Mouse (Mus musculus) CH12.LX (cell line): ENCODE measurements at regions not wholly inside any gene's neighbourhood (a gene's known extent, or its start where the extent isn't known, plus 50 kb on each side); places are given as distances from the start of the nearest gene placed in this dataset.

Experiments
- DNase-seq: peaks from one replicate; pipeline ENCODE4 v3.0.0-alpha.2; 2013; ENCODE audit errors: extremely low read depth
- H3K27ac ChIP-seq: 2 replicates; pipeline ENCODE4 v1.5.1; 2012; ENCODE audit warnings: low read depth, mild to moderate bottlenecking, control low read depth, moderate library complexity; ENCODE audit not compliant: insufficient read depth
- H3K27me3 ChIP-seq: replicated peaks from 2 replicates; pipeline ENCODE3; 2012; ENCODE audit warnings: inconsistent platforms
- H3K36me3 ChIP-seq, 2 experiments: replicated peaks in 1 of 2; 2 replicates each; pipeline versions ENCODE3 to v1.6.1; 2012; ENCODE audit warnings: inconsistent platforms in 1 of 2, low read length in 1 of 2, mild to moderate bottlenecking in 1 of 2, mixed read lengths in 1 of 2, moderate library complexity in 1 of 2; ENCODE audit not compliant: control insufficient read depth in 1 of 2, insufficient read depth in 1 of 2
- H3K4me1 ChIP-seq, 2 experiments: 2 replicates each; pipeline ENCODE4 v1.6.1; 2012; ENCODE audit warnings: inconsistent platforms in 1 of 2, moderate library complexity in 1 of 2; ENCODE audit not compliant: insufficient read depth in 2 of 2, control insufficient read depth in 1 of 2
- H3K4me2 ChIP-seq: 2 replicates; pipeline ENCODE4 v1.6.1; 2012; ENCODE audit warnings: low read depth, mild to moderate bottlenecking, control low read depth; ENCODE audit not compliant: poor library complexity, insufficient read depth, severe bottlenecking
- H3K4me3 ChIP-seq, 3 experiments: fragments of 150-350 bp in 1 of 3; sonication (generic) in 1 of 3; replicated peaks in 1 of 3; 2 replicates each; pipeline versions ENCODE3 to v1.5.1; 2011 to 2012; ENCODE audit warnings: low read depth in 2 of 3, low read length in 2 of 3, mild to moderate bottlenecking in 2 of 3, moderate library complexity in 2 of 3, control low read depth in 1 of 3, improper control_type of control experiment in 1 of 3, inconsistent platforms in 1 of 3, mixed read lengths in 1 of 3; ENCODE audit not compliant: poor library complexity in 1 of 3
- H3K79me2 ChIP-seq: replicated peaks from 2 replicates; pipeline ENCODE4 v1.6.1; 2012; ENCODE audit warnings: mild to moderate bottlenecking, moderate library complexity; ENCODE audit not compliant: control insufficient read depth, poor library complexity, insufficient read depth, severe bottlenecking; ENCODE audit errors: extremely low read depth
- H3K9ac ChIP-seq: 2 replicates; pipeline ENCODE4 v1.6.1; 2012; ENCODE audit warnings: low read depth, mild to moderate bottlenecking, control low read depth, moderate library complexity; ENCODE audit not compliant: insufficient read depth
- H3K9me3 ChIP-seq: replicated peaks from 2 replicates; pipeline ENCODE3; 2012; ENCODE audit warnings: low read length, inconsistent platforms, mixed read lengths
- CHD1 ChIP-seq: IDR thresholded peaks from 2 replicates; pipeline ENCODE4 v1.6.1; 2012; ENCODE audit warnings: low read depth, low read length, improper control_type of control experiment, inconsistent platforms
- CHD2 ChIP-seq: IDR thresholded peaks from 2 replicates; pipeline ENCODE4 v1.6.1; 2011; ENCODE audit warnings: low read length, improper control_type of control experiment
- ELF1 ChIP-seq: IDR thresholded peaks from 2 replicates; pipeline ENCODE4 v1.6.1; 2014; ENCODE audit warnings: low read depth, mild to moderate bottlenecking, inconsistent platforms, low read length, improper control_type of control experiment
- EP300 ChIP-seq: IDR thresholded peaks from 2 replicates; pipeline ENCODE4 v1.6.1; 2011; ENCODE audit warnings: low read length, improper control_type of control experiment
- ETS1 ChIP-seq: conservative IDR thresholded peaks from 2 replicates; pipeline ENCODE4 v1.6.1; 2012; ENCODE audit warnings: low read depth, mild to moderate bottlenecking, inconsistent platforms, low read length, improper control_type of control experiment, moderate library complexity
- GABPA ChIP-seq: IDR thresholded peaks from 2 replicates; pipeline ENCODE4 v1.6.1; 2012; ENCODE audit warnings: low read depth, low read length, improper control_type of control experiment, inconsistent platforms; ENCODE audit not compliant: insufficient replicate concordance
- JUN ChIP-seq: IDR thresholded peaks from 2 replicates; pipeline ENCODE4 v1.6.1; 2011; ENCODE audit warnings: low read depth, mild to moderate bottlenecking, low read length, improper control_type of control experiment, moderate library complexity; ENCODE audit not compliant: insufficient read depth
- KAT2A ChIP-seq: IDR thresholded peaks from 2 replicates; pipeline ENCODE4 v1.6.1; 2012; ENCODE audit warnings: low read length, improper control_type of control experiment, inconsistent platforms; ENCODE audit not compliant: insufficient replicate concordance
- MAX ChIP-seq: IDR thresholded peaks from 2 replicates; pipeline ENCODE4 v1.6.1; 2011; ENCODE audit warnings: low read length, improper control_type of control experiment
- MAZ ChIP-seq: IDR thresholded peaks from 2 replicates; pipeline ENCODE4 v1.6.1; 2012; ENCODE audit warnings: low read depth, mild to moderate bottlenecking, inconsistent platforms, low read length, improper control_type of control experiment, moderate library complexity
- MEF2A ChIP-seq: IDR thresholded peaks from 2 replicates; pipeline ENCODE4 v1.6.1; 2014; ENCODE audit warnings: low read depth, mild to moderate bottlenecking, inconsistent platforms, low read length, improper control_type of control experiment, borderline replicate concordance
- NELFE ChIP-seq: IDR thresholded peaks from 2 replicates; pipeline ENCODE4 v1.6.1; 2011; ENCODE audit warnings: low read depth, low read length, improper control_type of control experiment
- NRF1 ChIP-seq: IDR thresholded peaks from 2 replicates; pipeline ENCODE4 v1.6.1; 2014; ENCODE audit warnings: low read depth, mild to moderate bottlenecking, inconsistent platforms, low read length, improper control_type of control experiment, moderate library complexity
- PAX5 ChIP-seq: IDR thresholded peaks from 2 replicates; pipeline ENCODE4 v1.6.1; 2012; ENCODE audit warnings: low read length, inconsistent platforms, mixed read lengths
- RCOR1 ChIP-seq: conservative IDR thresholded peaks from 2 replicates; pipeline ENCODE4 v1.6.1; 2012; ENCODE audit warnings: low read depth, mild to moderate bottlenecking, inconsistent platforms, low read length, improper control_type of control experiment
- SIN3A ChIP-seq: IDR thresholded peaks from 2 replicates; pipeline ENCODE4 v1.6.1; 2012; ENCODE audit warnings: low read length, improper control_type of control experiment, inconsistent platforms
- TBP ChIP-seq: conservative IDR thresholded peaks from 2 replicates; pipeline ENCODE4 v1.6.1; 2011; ENCODE audit warnings: low read depth, low read length, improper control_type of control experiment
- TCF12 ChIP-seq: IDR thresholded peaks from 2 replicates; pipeline ENCODE4 v1.6.1; 2014; ENCODE audit warnings: low read depth, mild to moderate bottlenecking, inconsistent platforms, low read length, improper control_type of control experiment
- UBTF ChIP-seq: IDR thresholded peaks from 2 replicates; pipeline ENCODE4 v1.6.1; 2012; ENCODE audit warnings: low read depth, mild to moderate bottlenecking, inconsistent platforms, low read length, improper control_type of control experiment, moderate library complexity
- USF2 ChIP-seq: conservative IDR thresholded peaks from 2 replicates; pipeline ENCODE4 v1.6.1; 2011; ENCODE audit warnings: low read depth, low read length, improper control_type of control experiment
- ZC3H11A ChIP-seq: IDR thresholded peaks from 2 replicates; pipeline ENCODE4 v1.6.1; 2012; ENCODE audit warnings: low read depth, mild to moderate bottlenecking, inconsistent platforms, low read length, improper control_type of control experiment
- ZKSCAN1 ChIP-seq: IDR thresholded peaks from 2 replicates; pipeline ENCODE4 v1.6.1; 2012; ENCODE audit warnings: low read depth, inconsistent platforms, low read length, improper control_type of control experiment, borderline replicate concordance
- ZNF384 ChIP-seq: IDR thresholded peaks from 2 replicates; pipeline ENCODE4 v1.6.1; 2012; ENCODE audit warnings: low read depth, low read length, improper control_type of control experiment, inconsistent platforms
- dilution Hi-C: fragments of 300-500 bp; cut with MboI; formaldehyde crosslinking; loops from 2 replicates; pipeline ENCODE4 v1.14.3; 2020; ENCODE audit warnings: low sequenced_read_pairs; ENCODE audit not compliant: extremely low pct_unique_long_range_greater_than_20kb, extremely low pct_ligation_motif_present
- in situ Hi-C: fragments of 300-500 bp; cut with MboI; formaldehyde crosslinking; loops from 3 replicates; pipeline ENCODE4 v1.14.3; 2019; ENCODE audit warnings: low sequenced_read_pairs, low pct_ligation_motif_present, low pct_unique_long_range_greater_than_20kb, mixed read lengths

DNA sequence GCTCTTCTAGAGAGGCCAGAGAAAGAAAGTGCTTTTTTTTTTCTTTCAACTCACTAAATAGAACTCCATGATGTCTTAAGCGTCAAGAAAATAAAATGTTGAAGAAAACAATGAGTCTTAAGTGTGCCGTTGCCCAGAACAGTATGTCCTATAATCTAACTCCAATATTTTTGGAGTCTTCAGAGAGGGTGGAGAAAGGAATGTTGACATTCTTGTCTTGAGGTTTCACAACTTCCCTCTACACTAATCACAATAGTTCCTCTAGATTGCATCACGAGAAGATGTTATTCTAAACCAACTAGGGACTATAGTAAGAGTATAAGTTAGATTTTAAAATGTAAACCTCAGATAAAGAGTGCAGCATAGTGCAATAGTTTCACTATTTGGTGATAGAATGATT, 367.1 kb upstream of the Kif2a start:
- H3K4me1 ChIP-seq, result no peaks in the 10 kb centered on the region; a peak in 1 of 4 replicates
- H3K4me3 ChIP-seq, result no peak overlapping the region
- H3K27me3 ChIP-seq, result no peaks in the 10 kb centered on the region
- H3K9me3 ChIP-seq, result no peaks in the 10 kb centered on the region
- H3K36me3 ChIP-seq, result no peaks in the 10 kb centered on the region
- H3K79me2 ChIP-seq, result no peaks in the 10 kb centered on the region
- no peak overlapping the region for H3K9ac ChIP-seq
- no peak overlapping the region for H3K4me2 ChIP-seq
- no peak overlapping the region for H3K27ac ChIP-seq
- in situ Hi-C loops, result no loop called here
- dilution Hi-C loops, result no loop called here
- TF ChIP-seq NELFE (no peak), CHD2 (no peak), KAT2A (no peak), CHD1 (no peak), NRF1 (no peak), MEF2A (no peak), TBP (no peak), SIN3A (no peak), PAX5 (no peak), ZKSCAN1 (no peak), RCOR1 (no peak), JUN (no peak), ELF1 (no peak), ETS1 (no peak), MAX (no peak), USF2 (no peak), ZNF384 (no peak)
- no peak for DNase-seq

GRCm38 (mm10) chr13:107378076-107378475, 356.1 kb upstream of the Kif2a start:
- TF ChIP-seq GABPA (no peak), EP300 (no peak), TCF12 (no peak), UBTF (no peak), ZKSCAN1 (no peak), MAX (no peak), MAZ (no peak), JUN (no peak), ZC3H11A (no peak), MEF2A (no peak)
- in situ Hi-C loops (no loop called here), dilution Hi-C loops (no loop called here)
- Histone ChIP-seq H3K27ac (no peak overlapping the region), H3K9ac (no peak overlapping the region), H3K9me3 (no peaks in the 10 kb centered on the region), H3K4me3 (no peak overlapping the region), H3K4me2 (no peak overlapping the region), H3K4me1 (no peaks in the 10 kb centered on the region), H3K27me3 (no peaks in the 10 kb centered on the region), H3K79me2 (no peaks in the 10 kb centered on the region), H3K36me3 (no peaks in the 10 kb centered on the region)
- no peak for DNase-seq
